Comparison of ENCODE assay signal across 14 mouse cellular contexts in genomic region chr13:37060810-37061209, GRCm38 (mm10). TPM values are rescaled to one million over a fixed set of nuclear protein-coding genes. Genes with fewer than 3 reads are reported as not detected.
DNase-seq lines count a peak whose midpoint lies in the region; ATAC-seq lines count a peak whose summit lies in the region.
"Had no signal": no experiment of that assay in that cellular context is flagged by ENCODE, and none has a peak within 500 bp of the region (broad histone marks: within the 10 kb centered on the region; RNA-seq: fewer than 3 reads in every experiment).

No protein-coding gene starts in this region.

- no peak overlapping the region for H3K9ac ChIP-seq in lung, embryonic 16.5 days (ENCODE audit: low read length)
- H3K9ac ChIP-seq: embryonic facial prominence, embryonic 13.5 days had no signal

- intact Hi-C loops in heart, postnatal 10 days (cut with DNase I) = no loop called here

- DNase-seq in gastrocnemius, postnatal 25 days = peak; percentile 15
- DNase-seq in gastrocnemius, postnatal 10 days = no peak
- peak; percentile 64 for DNase-seq in MN1 (ENCODE audit: low spot score)
- DNase-seq in heart, postnatal 10 days = peak; percentile 46 to 56
- no peak for DNase-seq in layer of hippocampus, postnatal 25 days (ENCODE audit: extremely low spot score in 1 of 2, low spot score in 1 of 2)
- DNase-seq in right cerebral cortex, postnatal 36 days (ENCODE audit: low spot score in 2 of 2) = no peak
- DNase-seq: cerebellum, adult 18-20 months; right cerebral cortex, postnatal 25 days had no signal

- H3K4me1 ChIP-seq in lung, embryonic 16.5 days (replicated peaks; ENCODE audit: control insufficient read depth, insufficient read depth, low read length) = 0 out of 2 replicates have a peak, but pooled peaks cover 3% of the 10 kb centered on the region

- H3K27me3 ChIP-seq in lung, embryonic 16.5 days (ENCODE audit: control insufficient read depth, insufficient read depth, low read depth, low read length) = no peaks in the 10 kb centered on the region
- H3K27me3 ChIP-seq: embryonic facial prominence, embryonic 13.5 days had no signal

- H3K27ac ChIP-seq in lung, embryonic 16.5 days (ENCODE audit: low read length) = no peak overlapping the region
- H3K27ac ChIP-seq: embryonic facial prominence, embryonic 13.5 days had no signal

- WGBS in lung, embryonic 16.5 days = 57% methylated on average over 5 of the region's 5 CpGs

- H3K4me2 ChIP-seq in lung, embryonic 16.5 days (ENCODE audit: low read depth, low read length) = no peak overlapping the region
- H3K4me2 ChIP-seq: embryonic facial prominence, embryonic 13.5 days had no signal

- no peak overlapping the region for H3K4me3 ChIP-seq in lung, embryonic 16.5 days (ENCODE audit: low read length)
- H3K4me3 ChIP-seq: embryonic facial prominence, embryonic 13.5 days had no signal

- H3K9me3 ChIP-seq in lung, embryonic 16.5 days (ENCODE audit: control insufficient read depth, low read length) = no peaks in the 10 kb centered on the region
- H3K9me3 ChIP-seq: embryonic facial prominence, embryonic 13.5 days had no signal

- no peaks in the 10 kb centered on the region for H3K36me3 ChIP-seq in lung, embryonic 16.5 days (ENCODE audit: control insufficient read depth, insufficient read depth, low read length)
- H3K36me3 ChIP-seq: embryonic facial prominence, embryonic 13.5 days had no signal

- peak; percentile 77 for ATAC-seq in lung, embryonic 16.5 days (ENCODE audit: low read depth)
- ATAC-seq in erythroid progenitor cell, adult 5-6 weeks (replicated peaks; ENCODE audit: low FRiP score, poor library complexity, severe bottlenecking) = no peak
- ATAC-seq: forebrain, embryonic 16.5 days; intestine, embryonic 16.5 days had no signal

RNA-seq across cellular contexts. Expression of gene F13a1, which starts 10.8 kb away (rescaled TPM):
- total RNA-seq in gastrocnemius, postnatal 25 days (2021) = 10 to 100 TPM; 10.4 to 17.7 TPM
- total RNA-seq in gastrocnemius, postnatal 10 days (2021) = 10 to 100 TPM; 17.6 to 21.3 TPM
- total RNA-seq in heart, postnatal 10 days (2021) = 10 to 100 TPM; 14.4 to 18.8 TPM
- 27.9 and 28.2 TPM in 2 replicates for polyA plus RNA-seq in lung, embryonic 16.5 days (2015; fragmentation: Nextera tagmentation; extraction: Ambion mirVana)
- total RNA-seq in layer of hippocampus, postnatal 25 days (2021) = 1 to 10 TPM; 1.5 to 2.5 TPM
- total RNA-seq in erythroid progenitor cell, adult 5-6 weeks (2015; ENCODE audit: low replicate concordance) = 19.8 and 28.9 TPM in 2 replicates
- 21.6 and 33.9 TPM in 2 replicates for total RNA-seq in erythroid progenitor cell, adult 5-6 weeks (2017; ENCODE audit: low replicate concordance)
- total RNA-seq: ES-E14 had no signal

Comparison
In these comparisons a context has a peak if more than half of its experiments do, and no peak if none do; other contexts are left out.
1. DNase-seq: peak in gastrocnemius, postnatal 25 days (single experiment), MN1 (single experiment) and heart, postnatal 10 days (2 of 2); none in gastrocnemius, postnatal 10 days (single experiment), layer of hippocampus, postnatal 25 days (0 of 2) and right cerebral cortex, postnatal 36 days (0 of 2).